13 mouse cellular contexts compared by ENCODE assay signal in the genomic region with DNA sequence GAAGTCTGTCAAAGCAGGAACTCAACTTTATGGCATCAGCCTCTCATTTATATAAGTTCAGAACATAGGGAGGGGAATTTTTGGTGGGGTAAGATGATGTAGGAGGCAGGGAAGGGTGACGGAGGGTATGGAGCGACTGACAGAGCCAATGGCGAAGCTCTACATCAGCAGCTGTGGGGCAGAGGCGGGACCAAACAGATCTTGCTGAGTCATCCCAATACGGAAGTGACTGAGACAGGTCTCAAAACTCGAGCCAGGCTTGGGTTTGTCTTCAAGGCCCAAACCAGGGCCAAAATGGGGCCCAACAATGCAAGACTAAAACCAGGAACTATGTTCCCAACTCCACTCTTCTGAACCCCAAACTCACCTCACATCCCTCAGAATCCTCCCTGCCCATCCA. TPM values are rescaled to one million over a fixed set of nuclear protein-coding genes. Genes with fewer than 3 reads are reported as not detected.
A peak's percentile ranks its signal among the peaks of the same experiment; 100 is the strongest.
DNase-seq lines count a peak whose midpoint lies in the region; TF ChIP-seq lines count a peak whose summit lies in the region.
"Not testable (repeated sequence)": the region's sequence is repeated elsewhere in the genome, so short reads cannot be mapped to it uniquely, and the experiment has no call there.
"Had no signal": no experiment of that assay in that cellular context is flagged by ENCODE, and none has a peak within 500 bp of the region (broad histone marks: within the 10 kb centered on the region; RNA-seq: fewer than 3 reads in every experiment).

No protein-coding gene starts in this region.

- not testable (repeated sequence) for TF ChIP-seq CTCF in CH12.LX (conservative IDR thresholded peaks at IDR 0.05 in 1 of 2, IDR thresholded peaks at IDR 0.05 in 1 of 2; ENCODE audit: low read depth in 2 of 2, low read length in 2 of 2); MEL (IDR thresholded peaks at IDR 0.05 in 2 of 3, conservative IDR thresholded peaks at IDR 0.05 in 1 of 3; ENCODE audit: control insufficient read depth in 1 of 3, insufficient read depth in 1 of 3, low read depth in 2 of 3, low read length in 3 of 3, poor library complexity in 1 of 3, severe bottlenecking in 1 of 3)

- not testable (repeated sequence) for H3K9me3 ChIP-seq in CH12.LX (replicated peaks; ENCODE audit: low read length); ES-E14 (ENCODE audit: control insufficient read depth, insufficient read depth, low read depth, low read length); MEL (replicated peaks; ENCODE audit: insufficient read depth, low read length)

- not testable (repeated sequence) for H3K79me2 ChIP-seq in CH12.LX (replicated peaks; ENCODE audit: control insufficient read depth, extremely low read depth, insufficient read depth, poor library complexity, severe bottlenecking); MEL (ENCODE audit: control insufficient read depth, insufficient read depth, low read length, poor library complexity)

- H3K36me3 ChIP-seq in CH12.LX (replicated peaks in 1 of 2; ENCODE audit: control insufficient read depth in 1 of 2, insufficient read depth in 1 of 2, low read length in 1 of 2); ES-E14 (ENCODE audit: control insufficient read depth, insufficient read depth, low read length, poor library complexity, severe bottlenecking); MEL (ENCODE audit: control insufficient read depth in 1 of 2, insufficient read depth in 2 of 2, low read length in 2 of 2): not testable (repeated sequence)

- dilution Hi-C loops in CH12.LX (cut with MboI; ENCODE audit: extremely low pct_ligation_motif_present, extremely low pct_unique_long_range_greater_than_20kb, low sequenced_read_pairs): not testable (repeated sequence)

- H3K27ac ChIP-seq in CH12.LX (ENCODE audit: insufficient read depth, low read depth); ES-E14 (ENCODE audit: insufficient read depth, low read depth, low read length, poor library complexity, severe bottlenecking); MEL (ENCODE audit: control insufficient read depth, low read depth, low read length): not testable (repeated sequence)

- not testable (repeated sequence) for TF ChIP-seq POLR2A in CH12.LX (IDR thresholded peaks at IDR 0.05; ENCODE audit: low read depth, low read length); MEL (IDR thresholded peaks at IDR 0.05; ENCODE audit: control insufficient read depth in 1 of 2, insufficient read depth in 1 of 2, low read depth in 1 of 2, low read length in 2 of 2, poor library complexity in 1 of 2)

- H3K4me2 ChIP-seq in CH12.LX (ENCODE audit: insufficient read depth, low read depth, poor library complexity, severe bottlenecking): not testable (repeated sequence)

- TF ChIP-seq RAD21 in CH12.LX (IDR thresholded peaks at IDR 0.05; ENCODE audit: low read depth, low read length); MEL (IDR thresholded peaks at IDR 0.05; ENCODE audit: low read depth, low read length): not testable (repeated sequence)

- not testable (repeated sequence) for H3K9ac ChIP-seq in CH12.LX (ENCODE audit: insufficient read depth, low read depth); ES-E14 (ENCODE audit: insufficient read depth, low read depth, low read length, poor library complexity, severe bottlenecking); MEL (ENCODE audit: control insufficient read depth, low read depth, low read length, poor library complexity, severe bottlenecking)

- peaks cover 1 to 14% of the 10 kb centered on the region in 2 experiments; a peak in 2 of 4 replicates for H3K4me1 ChIP-seq in CH12.LX (ENCODE audit: control insufficient read depth in 1 of 2, insufficient read depth in 2 of 2)
- not testable (repeated sequence) for H3K4me1 ChIP-seq in ES-E14 (ENCODE audit: control insufficient read depth in 2 of 2, insufficient read depth in 2 of 2, low read length in 2 of 2, poor library complexity in 1 of 2); MEL (ENCODE audit: control insufficient read depth in 1 of 2, insufficient read depth in 2 of 2, low read length in 2 of 2)

- in situ Hi-C loops in CH12.LX (cut with MboI; ENCODE audit: low pct_ligation_motif_present, low pct_unique_long_range_greater_than_20kb, low sequenced_read_pairs); ES-E14 (cut with MboI; ENCODE audit: low sequenced_read_pairs in 2 of 2, unreplicated experiment in 2 of 2): not testable (repeated sequence)

- H3K27me3 ChIP-seq in CH12.LX (replicated peaks); MEL (ENCODE audit: control insufficient read depth in 1 of 2, insufficient read depth in 2 of 2, low read length in 2 of 2): not testable (repeated sequence)

- TF ChIP-seq EP300 in CH12.LX (IDR thresholded peaks at IDR 0.05; ENCODE audit: low read length); MEL (IDR thresholded peaks at IDR 0.05; ENCODE audit: low read depth in 1 of 2, low read length in 2 of 2): not testable (repeated sequence)

- not testable (repeated sequence) for H3K4me3 ChIP-seq in CH12.LX (replicated peaks in 1 of 3; ENCODE audit: low read depth in 2 of 3, low read length in 2 of 3, poor library complexity in 1 of 3); ES-E14 (ENCODE audit: insufficient read depth in 1 of 2, low read depth in 1 of 2, low read length in 2 of 2, poor library complexity in 1 of 2, severe bottlenecking in 1 of 2); MEL (ENCODE audit: control insufficient read depth in 1 of 2, insufficient read depth in 1 of 2, low read depth in 2 of 2, low read length in 2 of 2)

- DNase-seq in 3T3-L1 (ENCODE audit: low read depth, low spot score): peak; percentile 1
- not testable (repeated sequence) for DNase-seq in CH12.LX (ENCODE audit: extremely low read depth); ES-E14 (ENCODE audit: low read depth, low spot score)
- peak; percentile 15 for DNase-seq in ES-CJ7 (ENCODE audit: low read depth, low spot score)
- DNase-seq in MEL (ENCODE audit: low read depth, low spot score): peak; percentile 2
- DNase-seq in R1 (ENCODE audit: low read depth, low spot score): peak; percentile 56
- DNase-seq in ZHBTc4 (ENCODE audit: low read depth, low spot score): peak; percentile 20
- peak; percentile 52 for DNase-seq in heart, adult 11 months

TF ChIP-seq in CH12.LX, 34 proteins besides CTCF, POLR2A, EP300 and RAD21:
- peak; percentile 76; the same call in 1 of the 2 replicates for TF ChIP-seq MAFK (IDR thresholded peaks at IDR 0.05; ENCODE audit: insufficient replicate concordance, low read length)

TF ChIP-seq in ES-E14, 5 proteins besides CTCF, POLR2A, EP300 and RAD21:
- TF ChIP-seq MAFK (IDR thresholded peaks at IDR 0.05; ENCODE audit: insufficient read depth, low read depth, low read length): peak; percentile 78

RNA-seq across cellular contexts. Expression of a gene that starts 30.2 kb away (rescaled TPM):
- total RNA-seq in CH12.LX (2012; rRNA removed) (not detected in 2 replicates), CH12.LX (2014; rRNA removed) (not detected in 2 replicates), ES-E14 (2012; rRNA removed) (not detected in 2 replicates), MEL (2012; rRNA removed) (not detected in 2 replicates)
- polyA plus RNA-seq in CH12.LX (2012; ENCODE audit: insufficient read length, low read depth) (not detected in 2 replicates), MEL (2012; ENCODE audit: insufficient read depth in 1 of 2, insufficient read length in 2 of 2, low read depth in 1 of 2, low replicate concordance in 2 of 2, missing spikeins in 1 of 2) (not detected)
- polyA plus RNA-seq: activated CD4-positive, CD25-positive, alpha-beta regulatory T cell, adult 4 months; C2C12; CD4-positive, CD25-positive, alpha-beta regulatory T cell, adult 4 months; G1E; Patski had no signal
